Comparison of ENCODE assay signal across 10 mouse cellular contexts in genomic region chr3:97332172-97332571, GRCm38 (mm10). TPM values are rescaled to one million over a fixed set of nuclear protein-coding genes. Genes with fewer than 3 reads are reported as not detected.
DNase-seq lines count a peak whose midpoint lies in the region; ATAC-seq lines count a peak whose summit lies in the region.
"Had no signal": no experiment of that assay in that cellular context is flagged by ENCODE, and none has a peak within 500 bp of the region (broad histone marks: within the 10 kb centered on the region; RNA-seq: fewer than 3 reads in every experiment).

No protein-coding gene starts in this region.

- 0 out of 2 replicates have a peak, but pooled peaks cover 3% of the 10 kb centered on the region for H3K9me3 ChIP-seq in heart, embryonic 12.5 days (replicated peaks)

- H3K36me3 ChIP-seq in heart, embryonic 12.5 days: no peaks in the 10 kb centered on the region
- H3K36me3 ChIP-seq: neural tube, embryonic 13.5 days had no signal

- 0 out of 2 replicates have a peak, but pooled peaks cover 3% of the 10 kb centered on the region for H3K27me3 ChIP-seq in heart, embryonic 12.5 days (replicated peaks)

- peaks cover 5% of the 10 kb centered on the region for H3K4me1 ChIP-seq in heart, embryonic 12.5 days (replicated peaks)

- H3K4me2 ChIP-seq in heart, embryonic 12.5 days: no peak overlapping the region
- H3K4me2 ChIP-seq: neural tube, embryonic 13.5 days had no signal

- H3K27ac ChIP-seq in heart, embryonic 12.5 days (ENCODE audit: poor library complexity, severe bottlenecking): no peak overlapping the region
- H3K27ac ChIP-seq: neural tube, embryonic 13.5 days had no signal

- ATAC-seq in heart, embryonic 12.5 days (ENCODE audit: insufficient number of reproducible peaks, low FRiP score): no peak
- ATAC-seq in activated CD4-positive, CD25-positive, alpha-beta regulatory T cell, adult 4 months: no peak
- no peak for ATAC-seq in megakaryocyte, adult 5-6 weeks (ENCODE audit: poor library complexity, severe bottlenecking)

- H3K4me3 ChIP-seq in heart, embryonic 12.5 days: no peak overlapping the region
- H3K4me3 ChIP-seq: neural tube, embryonic 13.5 days had no signal

- WGBS in heart, embryonic 12.5 days: 88% methylated on average over 12 of the region's 12 CpGs

- DNase-seq in heart, postnatal 4 days: peak; percentile 31
- peak; percentile 64 for DNase-seq in testis, postnatal 10 days (ENCODE audit: low spot score)
- no peak for DNase-seq in testis, postnatal 14 days (ENCODE audit: low spot score)
- DNase-seq in brain, adult 2 months (ENCODE audit: low read depth, low spot score): peak; percentile 45
- DNase-seq in thymus, postnatal 4 days: peak; percentile 71
- DNase-seq: heart, adult 11 months had no signal

- H3K9ac ChIP-seq in heart, embryonic 12.5 days: no peak overlapping the region
- H3K9ac ChIP-seq: neural tube, embryonic 13.5 days had no signal

RNA-seq across cellular contexts. Expression of gene Bcl9, which starts 34.5 kb away (rescaled TPM):
- total RNA-seq in heart, postnatal 4 days (2021): 10 to 100 TPM; 24.3 to 28.1 TPM
- polyA plus RNA-seq in heart, embryonic 12.5 days (2016; fragmentation: Nextera tagmentation; extraction: Ambion mirVana): 38.6 and 40.7 TPM in 2 replicates
- polyA plus RNA-seq in activated CD4-positive, CD25-positive, alpha-beta regulatory T cell, adult 4 months (2017; shearing (Covaris generic)): 1 to 10 TPM; 2.7 to 3.2 TPM
- total RNA-seq in megakaryocyte, adult 5-6 weeks (2015): 10.2 and 12.7 TPM in 2 replicates
- total RNA-seq in megakaryocyte, adult 5-6 weeks (2017): 3.0 and 4.1 TPM in 2 replicates
